Mouse (Mus musculus) myocyte (in vitro differentiated cells): ENCODE measurements around the gene Ccdc124.

Source experiments
- E2F4 ChIP-seq: IDR thresholded peaks from one replicate; pipeline ENCODE4 v1.6.1; 2011; ENCODE audit warnings: mild to moderate bottlenecking, control low read depth, moderate library complexity; ENCODE audit not compliant: insufficient read depth
- TCF12 ChIP-seq: IDR thresholded peaks from one replicate; pipeline ENCODE4 v1.6.1; 2011; ENCODE audit warnings: mild to moderate bottlenecking, control low read depth; ENCODE audit not compliant: poor library complexity, insufficient read depth, severe bottlenecking

GRCm38 (mm10) chr8:70904532-70904931, 30.8 kb upstream of the Ccdc124 start:
- no peak for TF ChIP-seq TCF12
- TF ChIP-seq E2F4 = no peak
